Mouse (Mus musculus): ENCODE measurements around the gene Caskin1.

Caskin1 gene

GRCm38 (mm10) chr17:24534160-24534718 is 45.8 kb downstream of the Caskin1 start, which contains the start of gene Rab26:
Gene Rab26 (minus strand): TSS chr17:24534210.
- no peak for DNase-seq

GRCm38 (mm10) chr17:24535300-24535699 is 46.9 kb downstream of the Caskin1 start:
- no peak for DNase-seq

GRCm38 (mm10) chr17:24537536-24537935 is 49.1 kb downstream of the Caskin1 start:
- DNase-seq: no peak

- peak; percentile 72 for DNase-seq
Measured at GRCm38 (mm10) chr17:24538950-24539349, 50.5 kb downstream of the Caskin1 start.

- peak; percentile 75 for DNase-seq
Measured at GRCm38 (mm10) chr17:24540375-24540774, 52.0 kb downstream of the Caskin1 start.

GRCm38 (mm10) chr17:24544613-24545012 is 56.2 kb downstream of the Caskin1 start:
- DNase-seq: no peak

- no peak for DNase-seq
Measured at GRCm38 (mm10) chr17:24545247-24545646, 56.8 kb downstream of the Caskin1 start.

GRCm38 (mm10) chr17:24546234-24546633 is 57.8 kb downstream of the Caskin1 start:
- no peak for DNase-seq

- DNase-seq: peak; percentile 43
Measured at GRCm38 (mm10) chr17:24548435-24548834, 60.0 kb downstream of the Caskin1 start.

GRCm38 (mm10) chr17:24548921-24549617 is 60.7 kb downstream of the Caskin1 start:
- DNase-seq: peak; percentile 79

- peak; percentile 99 for DNase-seq
Measured at GRCm38 (mm10) chr17:24549618-24550415, 61.4 kb downstream of the Caskin1 start, which contains the start of gene Pkd1. Gene Pkd1 (plus strand): TSS chr17:24549834.

GRCm38 (mm10) chr17:24550416-24551049 is 62.1 kb downstream of the Caskin1 start:
- peak; percentile 82 for DNase-seq

- no peak for DNase-seq
Measured at GRCm38 (mm10) chr17:24551050-24551444, 62.6 kb downstream of the Caskin1 start.

- peak; percentile 59 for DNase-seq
Measured at GRCm38 (mm10) chr17:24557091-24557490, 68.7 kb downstream of the Caskin1 start.
